Mouse (Mus musculus) CH12.LX (cell line): ENCODE data around the gene Dhrs11. TPM values are rescaled to one million over a fixed set of nuclear protein-coding genes. Genes with fewer than 3 reads are reported as not detected.

ENCODE experiments used
- DNase-seq: peaks from one replicate; pipeline ENCODE4 v3.0.0-alpha.2; 2013; ENCODE audit errors: extremely low read depth
- H3K27ac ChIP-seq: 2 replicates; pipeline ENCODE4 v1.5.1; 2012; ENCODE audit warnings: low read depth, mild to moderate bottlenecking, control low read depth, moderate library complexity; ENCODE audit not compliant: insufficient read depth
- H3K27me3 ChIP-seq: replicated peaks from 2 replicates; pipeline ENCODE3; 2012; ENCODE audit warnings: inconsistent platforms
- H3K36me3 ChIP-seq, 2 experiments: replicated peaks in 1 of 2; 2 replicates each; pipeline versions ENCODE3 to v1.6.1; 2012; ENCODE audit warnings: inconsistent platforms in 1 of 2, low read length in 1 of 2, mild to moderate bottlenecking in 1 of 2, mixed read lengths in 1 of 2, moderate library complexity in 1 of 2; ENCODE audit not compliant: control insufficient read depth in 1 of 2, insufficient read depth in 1 of 2
- H3K4me1 ChIP-seq, 2 experiments: 2 replicates each; pipeline ENCODE4 v1.6.1; 2012; ENCODE audit warnings: inconsistent platforms in 1 of 2, moderate library complexity in 1 of 2; ENCODE audit not compliant: insufficient read depth in 2 of 2, control insufficient read depth in 1 of 2
- H3K4me2 ChIP-seq: 2 replicates; pipeline ENCODE4 v1.6.1; 2012; ENCODE audit warnings: low read depth, mild to moderate bottlenecking, control low read depth; ENCODE audit not compliant: poor library complexity, insufficient read depth, severe bottlenecking
- H3K4me3 ChIP-seq, 3 experiments: fragments of 150-350 bp in 1 of 3; sonication (generic) in 1 of 3; replicated peaks in 1 of 3; 2 replicates each; pipeline versions ENCODE3 to v1.5.1; 2011 to 2012; ENCODE audit warnings: low read depth in 2 of 3, low read length in 2 of 3, mild to moderate bottlenecking in 2 of 3, moderate library complexity in 2 of 3, control low read depth in 1 of 3, improper control_type of control experiment in 1 of 3, inconsistent platforms in 1 of 3, mixed read lengths in 1 of 3; ENCODE audit not compliant: poor library complexity in 1 of 3
- H3K79me2 ChIP-seq: replicated peaks from 2 replicates; pipeline ENCODE4 v1.6.1; 2012; ENCODE audit warnings: mild to moderate bottlenecking, moderate library complexity; ENCODE audit not compliant: control insufficient read depth, poor library complexity, insufficient read depth, severe bottlenecking; ENCODE audit errors: extremely low read depth
- H3K9ac ChIP-seq: 2 replicates; pipeline ENCODE4 v1.6.1; 2012; ENCODE audit warnings: low read depth, mild to moderate bottlenecking, control low read depth, moderate library complexity; ENCODE audit not compliant: insufficient read depth
- H3K9me3 ChIP-seq: replicated peaks from 2 replicates; pipeline ENCODE3; 2012; ENCODE audit warnings: low read length, inconsistent platforms, mixed read lengths
- CTCF ChIP-seq, 2 experiments: IDR thresholded peaks in 1 of 2; conservative IDR thresholded peaks in 1 of 2; 2 replicates each; pipeline ENCODE4 v1.5.1; 2011 to 2012; ENCODE audit warnings: low read depth in 2 of 2, low read length in 2 of 2, improper control_type of control experiment in 1 of 2, inconsistent platforms in 1 of 2, mild to moderate bottlenecking in 1 of 2, moderate library complexity in 1 of 2
- E2F4 ChIP-seq: IDR thresholded peaks from 2 replicates; pipeline ENCODE4 v1.6.1; 2011; ENCODE audit warnings: low read depth, low read length, improper control_type of control experiment; ENCODE audit not compliant: insufficient replicate concordance
- ELF1 ChIP-seq: IDR thresholded peaks from 2 replicates; pipeline ENCODE4 v1.6.1; 2014; ENCODE audit warnings: low read depth, mild to moderate bottlenecking, inconsistent platforms, low read length, improper control_type of control experiment
- GABPA ChIP-seq: IDR thresholded peaks from 2 replicates; pipeline ENCODE4 v1.6.1; 2012; ENCODE audit warnings: low read depth, low read length, improper control_type of control experiment, inconsistent platforms; ENCODE audit not compliant: insufficient replicate concordance
- HCFC1 ChIP-seq: IDR thresholded peaks from 2 replicates; pipeline ENCODE4 v1.6.1; 2012; ENCODE audit warnings: low read depth, mild to moderate bottlenecking, inconsistent platforms, low read length, improper control_type of control experiment
- IRF4 ChIP-seq: IDR thresholded peaks from 2 replicates; pipeline ENCODE4 v1.6.1; 2014; ENCODE audit warnings: low read depth, mild to moderate bottlenecking, inconsistent platforms, low read length, improper control_type of control experiment
- JUND ChIP-seq: conservative IDR thresholded peaks from 2 replicates; pipeline ENCODE4 v1.6.1; 2011; ENCODE audit warnings: low read depth, low read length, improper control_type of control experiment
- KAT2A ChIP-seq: IDR thresholded peaks from 2 replicates; pipeline ENCODE4 v1.6.1; 2012; ENCODE audit warnings: low read length, improper control_type of control experiment, inconsistent platforms; ENCODE audit not compliant: insufficient replicate concordance
- MAFK ChIP-seq: IDR thresholded peaks from 2 replicates; pipeline ENCODE4 v1.6.1; 2011; ENCODE audit warnings: low read length, improper control_type of control experiment; ENCODE audit not compliant: insufficient replicate concordance
- MAX ChIP-seq: IDR thresholded peaks from 2 replicates; pipeline ENCODE4 v1.6.1; 2011; ENCODE audit warnings: low read length, improper control_type of control experiment
- MAZ ChIP-seq: IDR thresholded peaks from 2 replicates; pipeline ENCODE4 v1.6.1; 2012; ENCODE audit warnings: low read depth, mild to moderate bottlenecking, inconsistent platforms, low read length, improper control_type of control experiment, moderate library complexity
- MEF2A ChIP-seq: IDR thresholded peaks from 2 replicates; pipeline ENCODE4 v1.6.1; 2014; ENCODE audit warnings: low read depth, mild to moderate bottlenecking, inconsistent platforms, low read length, improper control_type of control experiment, borderline replicate concordance
- MYC ChIP-seq: IDR thresholded peaks from 2 replicates; pipeline ENCODE4 v1.6.1; 2011; ENCODE audit warnings: low read depth, mild to moderate bottlenecking, improper control_type of control experiment, low read length
- NRF1 ChIP-seq: IDR thresholded peaks from 2 replicates; pipeline ENCODE4 v1.6.1; 2014; ENCODE audit warnings: low read depth, mild to moderate bottlenecking, inconsistent platforms, low read length, improper control_type of control experiment, moderate library complexity
- PAX5 ChIP-seq: IDR thresholded peaks from 2 replicates; pipeline ENCODE4 v1.6.1; 2012; ENCODE audit warnings: low read length, inconsistent platforms, mixed read lengths
- POLR2A ChIP-seq: IDR thresholded peaks from 2 replicates; pipeline ENCODE4 v1.6.1; 2011; ENCODE audit warnings: low read depth, mild to moderate bottlenecking, improper control_type of control experiment, low read length
- RAD21 ChIP-seq: IDR thresholded peaks from 2 replicates; pipeline ENCODE4 v1.6.1; 2011; ENCODE audit warnings: low read depth, mild to moderate bottlenecking, low read length, improper control_type of control experiment, moderate library complexity
- RCOR1 ChIP-seq: conservative IDR thresholded peaks from 2 replicates; pipeline ENCODE4 v1.6.1; 2012; ENCODE audit warnings: low read depth, mild to moderate bottlenecking, inconsistent platforms, low read length, improper control_type of control experiment
- SMC3 ChIP-seq: IDR thresholded peaks from 2 replicates; pipeline ENCODE4 v1.6.1; 2011; ENCODE audit warnings: low read depth, low read length, improper control_type of control experiment
- TBP ChIP-seq: conservative IDR thresholded peaks from 2 replicates; pipeline ENCODE4 v1.6.1; 2011; ENCODE audit warnings: low read depth, low read length, improper control_type of control experiment
- TCF12 ChIP-seq: IDR thresholded peaks from 2 replicates; pipeline ENCODE4 v1.6.1; 2014; ENCODE audit warnings: low read depth, mild to moderate bottlenecking, inconsistent platforms, low read length, improper control_type of control experiment
- UBTF ChIP-seq: IDR thresholded peaks from 2 replicates; pipeline ENCODE4 v1.6.1; 2012; ENCODE audit warnings: low read depth, mild to moderate bottlenecking, inconsistent platforms, low read length, improper control_type of control experiment, moderate library complexity
- USF1 ChIP-seq: IDR thresholded peaks from 2 replicates; pipeline ENCODE4 v1.6.1; 2014; ENCODE audit warnings: low read depth, mild to moderate bottlenecking, inconsistent platforms, low read length, improper control_type of control experiment
- ZC3H11A ChIP-seq: IDR thresholded peaks from 2 replicates; pipeline ENCODE4 v1.6.1; 2012; ENCODE audit warnings: low read depth, mild to moderate bottlenecking, inconsistent platforms, low read length, improper control_type of control experiment
- ZKSCAN1 ChIP-seq: IDR thresholded peaks from 2 replicates; pipeline ENCODE4 v1.6.1; 2012; ENCODE audit warnings: low read depth, inconsistent platforms, low read length, improper control_type of control experiment, borderline replicate concordance
- ZMIZ1 ChIP-seq: IDR thresholded peaks from 2 replicates; pipeline ENCODE4 v1.6.1; 2012; ENCODE audit warnings: low read depth, mild to moderate bottlenecking, inconsistent platforms, low read length, improper control_type of control experiment
- ZNF384 ChIP-seq: IDR thresholded peaks from 2 replicates; pipeline ENCODE4 v1.6.1; 2012; ENCODE audit warnings: low read depth, low read length, improper control_type of control experiment, inconsistent platforms
- dilution Hi-C: fragments of 300-500 bp; cut with MboI; formaldehyde crosslinking; loops from 2 replicates; pipeline ENCODE4 v1.14.3; 2020; ENCODE audit warnings: low sequenced_read_pairs; ENCODE audit not compliant: extremely low pct_unique_long_range_greater_than_20kb, extremely low pct_ligation_motif_present
- in situ Hi-C: fragments of 300-500 bp; cut with MboI; formaldehyde crosslinking; loops from 3 replicates; pipeline ENCODE4 v1.14.3; 2019; ENCODE audit warnings: low sequenced_read_pairs, low pct_ligation_motif_present, low pct_unique_long_range_greater_than_20kb, mixed read lengths
- polyA plus RNA-seq: library from polyadenylated mRNA; unstranded; fragments of >175 nt; gene quantifications from 2 replicates; pipeline ENCODE4 v1.2.1, GENCODE M21; 2012; ENCODE audit warnings: low read depth; ENCODE audit not compliant: insufficient read length
- total RNA-seq, 2 experiments: library from RNA; depleted of rRNA; stranded (reverse); fragments of 300-350 nt in 1 of 2; fragments of >200 nt in 1 of 2; gene quantifications; 2 replicates each; pipeline ENCODE4 v1.2.3; 2012 to 2014

The Dhrs11 gene
- total and polyA plus RNA-seq, 3 experiments, result 6.1 to 17.1 (median 8.3) TPM

DNA sequence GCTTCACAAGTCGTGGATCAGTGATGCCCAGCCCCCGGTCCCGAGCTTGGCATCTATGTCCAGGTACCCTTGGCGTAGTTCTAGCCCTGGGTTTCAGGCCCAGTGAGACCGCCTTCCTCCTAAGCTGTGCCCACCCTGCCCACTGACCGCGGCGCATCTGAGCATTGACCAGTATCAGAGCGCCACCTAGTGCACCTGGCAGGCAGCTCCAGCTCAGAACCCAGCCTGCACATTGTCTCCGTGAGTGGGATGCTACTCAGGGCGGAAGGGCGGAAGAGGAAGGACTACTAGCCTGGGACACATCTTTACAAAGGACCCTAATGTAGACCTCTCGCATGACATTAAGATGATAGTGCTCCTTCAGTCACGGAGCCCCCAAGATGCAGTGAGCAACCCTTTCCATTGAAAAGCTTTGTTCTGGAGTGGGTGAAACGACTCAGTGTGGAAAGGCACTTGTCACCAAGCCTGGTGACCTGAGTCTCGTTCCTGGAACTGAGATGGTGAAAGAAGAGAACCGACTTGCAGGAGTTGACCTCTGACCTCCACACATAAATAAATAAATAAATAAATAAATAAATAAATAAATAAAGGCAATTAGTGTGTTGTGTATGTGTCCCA lies 34.2 kb downstream of the Dhrs11 start:
- H3K27me3 ChIP-seq, result peaks cover 74% of the 10 kb centered on the region
- H3K4me3 ChIP-seq, result peak overlapping the region in 2 of 3 experiments; percentile 15 to 34
- DNase-seq, result peak; percentile 59
- H3K79me2 ChIP-seq, result no peaks in the 10 kb centered on the region
- H3K27ac ChIP-seq, result no peak overlapping the region
- H3K36me3 ChIP-seq, result no peaks in the 10 kb centered on the region
- in situ Hi-C loops, result loop anchor here (5.0 kb wide), 1 partner anchor 372 kb away; no protein-coding TSS in a partner anchor
- H3K9ac ChIP-seq, result no peak overlapping the region
- TF ChIP-seq RAD21 (peak; percentile 97), NRF1 (peak; percentile 51; the same call in 1 of the 2 replicates), USF1 (no peak), MAX (no peak), GABPA (no peak), ZMIZ1 (no peak), POLR2A (no peak), ZC3H11A (0 out of 2 replicates have a peak, but pooled peaks have one; percentile 22), HCFC1 (peak; percentile 37), CTCF (conservative IDR thresholded peaks at IDR 0.05 in 1 of 2, IDR thresholded peaks at IDR 0.05 in 1 of 2; ENCODE audit: low read depth in 2 of 2, low read length in 2 of 2) (peak; percentile 64 to 98), MAFK (no peak), TCF12 (0 out of 2 replicates have a peak, but pooled peaks have one; percentile 38), UBTF (no peak), MYC (peak; percentile 20; the same call in 1 of the 2 replicates), ZNF384 (no peak), SMC3 (peak; percentile 88), TBP (0 out of 2 replicates have a peak, but pooled peaks have one; percentile 33), ZKSCAN1 (no peak), PAX5 (no peak), JUND (no peak), MEF2A (peak; percentile 58; the same call in 1 of the 2 replicates), KAT2A (no peak), ELF1 (peak; percentile 82), IRF4 (peak; percentile 54; the same call in 1 of the 2 replicates), MAZ (0 out of 2 replicates have a peak, but pooled peaks have one; percentile 32), RCOR1 (no peak), E2F4 (no peak)
- TF ChIP-seq, all 38 proteins: peak for 13
- Histone ChIP-seq H3K4me1 (peaks cover 0 to 9% of the 10 kb centered on the region in 2 experiments; a peak in 2 of 4 replicates), H3K4me2 (peak overlapping the region; percentile 60), H3K9me3 (peaks cover 4% of the 10 kb centered on the region)
- dilution Hi-C loops, result no loop called here
